Mouse (Mus musculus): ENCODE results near the gene D17Wsu92e. TPM values are rescaled to one million over a fixed set of nuclear protein-coding genes. Genes with fewer than 3 reads are reported as not detected.

The D17Wsu92e gene
- polyA plus RNA-seq, 1 experiment from 2014 or later = 22.7 TPM

GRCm38 (mm10) chr17:27811980-27812379 is 8.5 kb downstream of the D17Wsu92e start:
- no peak for ATAC-seq (replicated peaks; ENCODE audit: low FRiP score)
- Histone ChIP-seq H3K4me3 (ENCODE audit: low read depth, low read length) (0 out of 2 replicates have a peak overlapping the region, but pooled peaks have one; percentile 5), H3K36me3 (ENCODE audit: control insufficient read depth, insufficient read depth, low read length) (peaks cover 3% of the 10 kb centered on the region; the same call in 1 of the 2 replicates), H3K4me1 (replicated peaks; ENCODE audit: control insufficient read depth, insufficient read depth, low read length) (peaks cover 13% of the 10 kb centered on the region), H3K4me2 (no peak overlapping the region), H3K27me3 (replicated peaks; ENCODE audit: control insufficient read depth, insufficient read depth, low read length) (no peaks in the 10 kb centered on the region), H3K27ac (ENCODE audit: low read depth, low read length) (no peak overlapping the region), H3K9ac (ENCODE audit: low read depth, low read length) (no peak overlapping the region), H3K9me3 (ENCODE audit: control insufficient read depth, low read length) (no peaks in the 10 kb centered on the region)
- no peak for DNase-seq (ENCODE audit: low spot score)
- 81% methylated on average over 3 of the region's 3 CpGs for WGBS

- DNase-seq (ENCODE audit: low spot score) (no peak), ATAC-seq (replicated peaks; ENCODE audit: low FRiP score) (no peak)
- no peak overlapping the region; the same call in 1 of the 2 replicates for H3K27ac ChIP-seq (ENCODE audit: low read depth, low read length)
- peaks cover 3% of the 10 kb centered on the region; the same call in 1 of the 2 replicates for H3K36me3 ChIP-seq (ENCODE audit: control insufficient read depth, insufficient read depth, low read length)
- WGBS = 77% methylated on average over 16 of the region's 16 CpGs
- no peak overlapping the region for H3K9ac ChIP-seq (ENCODE audit: low read depth, low read length)
- H3K4me1 ChIP-seq (replicated peaks; ENCODE audit: control insufficient read depth, insufficient read depth, low read length) = peaks cover 19% of the 10 kb centered on the region
- no peak overlapping the region for H3K4me3 ChIP-seq (ENCODE audit: low read depth, low read length)
- no peak overlapping the region for H3K4me2 ChIP-seq
- H3K9me3 ChIP-seq (ENCODE audit: control insufficient read depth, low read length) = no peaks in the 10 kb centered on the region
- no peaks in the 10 kb centered on the region for H3K27me3 ChIP-seq (replicated peaks; ENCODE audit: control insufficient read depth, insufficient read depth, low read length)
Observed at GRCm38 (mm10) chr17:27810569-27811331, 9.7 kb downstream of the D17Wsu92e start.

GRCm38 (mm10) chr17:27807542-27808078 is 12.8 kb downstream of the D17Wsu92e start:
- Histone ChIP-seq H3K9ac (ENCODE audit: low read depth, low read length) (no peak overlapping the region), H3K27ac (ENCODE audit: low read depth, low read length) (no peak overlapping the region), H3K4me3 (ENCODE audit: low read depth, low read length) (no peak overlapping the region), H3K4me1 (replicated peaks; ENCODE audit: control insufficient read depth, insufficient read depth, low read length) (peaks cover 29% of the 10 kb centered on the region), H3K36me3 (ENCODE audit: control insufficient read depth, insufficient read depth, low read length) (peaks cover 3% of the 10 kb centered on the region; the same call in 1 of the 2 replicates), H3K27me3 (replicated peaks; ENCODE audit: control insufficient read depth, insufficient read depth, low read length) (no peaks in the 10 kb centered on the region), H3K4me2 (no peak overlapping the region), H3K9me3 (ENCODE audit: control insufficient read depth, low read length) (no peaks in the 10 kb centered on the region)
- 65% methylated on average over 2 of the region's 2 CpGs for WGBS
- no peak for ATAC-seq (replicated peaks; ENCODE audit: low FRiP score)
- DNase-seq (ENCODE audit: low spot score) = no peak

GRCm38 (mm10) chr17:27804803-27805770 is 15.4 kb downstream of the D17Wsu92e start:
- H3K4me3 ChIP-seq (ENCODE audit: low read depth, low read length) = no peak overlapping the region
- WGBS = 66% methylated on average over 10 of the region's 10 CpGs
- no peaks in the 10 kb centered on the region for H3K36me3 ChIP-seq (ENCODE audit: control insufficient read depth, insufficient read depth, low read length)
- H3K27me3 ChIP-seq (replicated peaks; ENCODE audit: control insufficient read depth, insufficient read depth, low read length) = no peaks in the 10 kb centered on the region
- H3K9ac ChIP-seq (ENCODE audit: low read depth, low read length) = no peak overlapping the region; the same call in 1 of the 2 replicates
- no peak overlapping the region for H3K4me2 ChIP-seq
- peaks cover 29% of the 10 kb centered on the region for H3K4me1 ChIP-seq (replicated peaks; ENCODE audit: control insufficient read depth, insufficient read depth, low read length)
- no peak overlapping the region for H3K27ac ChIP-seq (ENCODE audit: low read depth, low read length)
- DNase-seq (ENCODE audit: low spot score) = no peak
- no peak for ATAC-seq (replicated peaks; ENCODE audit: low FRiP score)
- H3K9me3 ChIP-seq (ENCODE audit: control insufficient read depth, low read length) = no peaks in the 10 kb centered on the region

- Histone ChIP-seq H3K4me2 (no peak overlapping the region), H3K9ac (ENCODE audit: low read depth, low read length) (no peak overlapping the region), H3K36me3 (ENCODE audit: control insufficient read depth, insufficient read depth, low read length) (no peaks in the 10 kb centered on the region), H3K4me3 (ENCODE audit: low read depth, low read length) (no peak overlapping the region), H3K4me1 (replicated peaks; ENCODE audit: control insufficient read depth, insufficient read depth, low read length) (peaks cover 35% of the 10 kb centered on the region), H3K27me3 (replicated peaks; ENCODE audit: control insufficient read depth, insufficient read depth, low read length) (no peaks in the 10 kb centered on the region), H3K27ac (ENCODE audit: low read depth, low read length) (no peak overlapping the region), H3K9me3 (ENCODE audit: control insufficient read depth, low read length) (no peaks in the 10 kb centered on the region)
- 79% methylated on average over 7 of the region's 7 CpGs for WGBS
- DNase-seq (ENCODE audit: low spot score) (no peak), ATAC-seq (replicated peaks; ENCODE audit: low FRiP score) (no peak)
Observed at GRCm38 (mm10) chr17:27804156-27804690, 16.2 kb downstream of the D17Wsu92e start.

GRCm38 (mm10) chr17:27803752-27804151 is 16.7 kb downstream of the D17Wsu92e start:
- no peaks in the 10 kb centered on the region for H3K27me3 ChIP-seq (replicated peaks; ENCODE audit: control insufficient read depth, insufficient read depth, low read length)
- H3K36me3 ChIP-seq (ENCODE audit: control insufficient read depth, insufficient read depth, low read length) = no peaks in the 10 kb centered on the region
- H3K27ac ChIP-seq (ENCODE audit: low read depth, low read length) = no peak overlapping the region
- H3K4me2 ChIP-seq = no peak overlapping the region
- no peaks in the 10 kb centered on the region for H3K9me3 ChIP-seq (ENCODE audit: control insufficient read depth, low read length)
- H3K4me1 ChIP-seq (replicated peaks; ENCODE audit: control insufficient read depth, insufficient read depth, low read length) = peaks cover 40% of the 10 kb centered on the region
- no peak overlapping the region for H3K4me3 ChIP-seq (ENCODE audit: low read depth, low read length)
- WGBS = 70% methylated on average over 4 of the region's 4 CpGs
- ATAC-seq (replicated peaks; ENCODE audit: low FRiP score) (no peak), DNase-seq (ENCODE audit: low spot score) (no peak)
- H3K9ac ChIP-seq (ENCODE audit: low read depth, low read length) = no peak overlapping the region

GRCm38 (mm10) chr17:27800710-27801648 is 19.5 kb downstream of the D17Wsu92e start:
- peaks cover 53% of the 10 kb centered on the region for H3K4me1 ChIP-seq (replicated peaks; ENCODE audit: control insufficient read depth, insufficient read depth, low read length)
- 72% methylated on average over 9 of the region's 9 CpGs for WGBS
- H3K9me3 ChIP-seq (ENCODE audit: control insufficient read depth, low read length) = no peaks in the 10 kb centered on the region
- no peaks in the 10 kb centered on the region for H3K27me3 ChIP-seq (replicated peaks; ENCODE audit: control insufficient read depth, insufficient read depth, low read length)
- no peak overlapping the region for H3K9ac ChIP-seq (ENCODE audit: low read depth, low read length)
- no peak overlapping the region for H3K4me3 ChIP-seq (ENCODE audit: low read depth, low read length)
- DNase-seq (ENCODE audit: low spot score) (no peak), ATAC-seq (replicated peaks; ENCODE audit: low FRiP score) (no peak)
- H3K27ac ChIP-seq (ENCODE audit: low read depth, low read length) = no peak overlapping the region
- H3K4me2 ChIP-seq = peak overlapping the region; percentile 34; the same call in 1 of the 2 replicates
- H3K36me3 ChIP-seq (ENCODE audit: control insufficient read depth, insufficient read depth, low read length) = no peaks in the 10 kb centered on the region
